In genomic region chr13:30200737-30201136, GRCm38 (mm10) we compare ENCODE assay signal across 22 mouse cellular contexts.
A peak's percentile ranks its signal among the peaks of the same experiment; 100 is the strongest.
DNase-seq lines count a peak whose midpoint lies in the region; ATAC-seq and TF ChIP-seq lines count a peak whose summit lies in the region.
"Had no signal": no experiment of that assay in that cellular context is flagged by ENCODE, and none has a peak within 500 bp of the region (broad histone marks: within the 10 kb centered on the region; RNA-seq: fewer than 3 reads in every experiment).

No protein-coding gene starts in this region.

- H3K4me2 ChIP-seq in forebrain, postnatal 0 days (ENCODE audit: low read depth), result no peak overlapping the region
- no peak overlapping the region for H3K4me2 ChIP-seq in forebrain, embryonic 13.5 days

- H3K27me3 ChIP-seq in forebrain, postnatal 0 days (ENCODE audit: insufficient read depth, low read length), result no peaks in the 10 kb centered on the region
- no peaks in the 10 kb centered on the region for H3K27me3 ChIP-seq in forebrain, embryonic 13.5 days
- H3K27me3 ChIP-seq: CH12.LX, Patski had no signal

- TF ChIP-seq CTCF in forebrain, postnatal 0 days (IDR thresholded peaks at IDR 0.05; ENCODE audit: low read depth), result no peak

- H3K27ac ChIP-seq in forebrain, postnatal 0 days (ENCODE audit: low read depth, low read length), result no peak overlapping the region
- no peak overlapping the region for H3K27ac ChIP-seq in forebrain, embryonic 13.5 days

- DNase-seq in forebrain, postnatal 0 days, result peak; percentile 2
- DNase-seq in frontal cortex, postnatal 25 days (ENCODE audit: low spot score in 2 of 2), result no peak
- DNase-seq in brain, adult 2 months (ENCODE audit: low read depth, low spot score), result peak; percentile 13
- no peak for DNase-seq in heart, adult 9 months (ENCODE audit: low spot score in 2 of 2)
- DNase-seq: adrenal gland, adult 2 months; adrenal gland, adult 8-10 months; adrenal gland, postnatal 10 days; adrenal gland, postnatal 14 days; adrenal gland, postnatal 25 days; adrenal gland, postnatal 36 days; B cell, adult 2 months; cerebellum, adult 11 months; cerebellum, adult 11-12 months; cerebellum, adult 18-20 months; cerebellum, adult 2 months had no signal

- H3K4me1 ChIP-seq in forebrain, postnatal 0 days (ENCODE audit: insufficient read depth), result no peaks in the 10 kb centered on the region
- no peaks in the 10 kb centered on the region for H3K4me1 ChIP-seq in forebrain, embryonic 13.5 days

- no peaks in the 10 kb centered on the region for H3K9me3 ChIP-seq in forebrain, postnatal 0 days (ENCODE audit: low read length)
- no peaks in the 10 kb centered on the region for H3K9me3 ChIP-seq in forebrain, embryonic 13.5 days (replicated peaks)
- H3K9me3 ChIP-seq: G1E had no signal

- WGBS in forebrain, postnatal 0 days, result 88% methylated on average over 2 of the region's 2 CpGs
- 92% methylated on average over 2 of the region's 2 CpGs for WGBS in forebrain, embryonic 13.5 days

- H3K36me3 ChIP-seq in forebrain, postnatal 0 days (ENCODE audit: insufficient read depth), result no peaks in the 10 kb centered on the region
- H3K36me3 ChIP-seq in forebrain, embryonic 13.5 days (ENCODE audit: poor library complexity, severe bottlenecking), result no peaks in the 10 kb centered on the region
- H3K36me3 ChIP-seq: G1E had no signal

- H3K9ac ChIP-seq in forebrain, postnatal 0 days, result no peak overlapping the region
- no peak overlapping the region for H3K9ac ChIP-seq in forebrain, embryonic 13.5 days

- no peak overlapping the region for H3K4me3 ChIP-seq in forebrain, postnatal 0 days (ENCODE audit: low read depth, low read length)
- no peak overlapping the region for H3K4me3 ChIP-seq in forebrain, embryonic 13.5 days

- ATAC-seq in forebrain, postnatal 0 days, result peak; percentile 84
- ATAC-seq in forebrain, embryonic 13.5 days, result no peak
- ATAC-seq in frontal cortex, adult (ENCODE audit: low TSS enrichment), result peak; percentile 80
- ATAC-seq: activated CD4-positive, CD25-positive, alpha-beta regulatory T cell, adult 4 months; CD4-positive, CD25-positive, alpha-beta regulatory T cell, adult 4 months; Patski had no signal

Comparison
In these comparisons a context has a peak if more than half of its experiments do, and no peak if none do; other contexts are left out.
1. DNase-seq: peak in forebrain, postnatal 0 days (single experiment) and brain, adult 2 months (single experiment); none in frontal cortex, postnatal 25 days (0 of 2) and heart, adult 9 months (0 of 2).